Mouse (Mus musculus) G1E (cell line): ENCODE data around the gene Rnf181.

Experiments used
- CTCF ChIP-seq: IDR thresholded peaks from 2 replicates; pipeline ENCODE4 v1.5.1; 2012; ENCODE audit warnings: low read depth, low read length, inconsistent platforms, mixed read lengths
- GATA1 ChIP-seq: IDR thresholded peaks from 2 replicates; pipeline ENCODE4 v1.6.1; 2012; ENCODE audit warnings: borderline replicate concordance, low read length, inconsistent platforms, mixed read lengths
- POLR2AphosphoS5 ChIP-seq: IDR thresholded peaks from 2 replicates; pipeline ENCODE4 v1.6.1; 2012; ENCODE audit warnings: low read depth, low read length, inconsistent platforms; ENCODE audit not compliant: insufficient replicate concordance
- TAL1 ChIP-seq: conservative IDR thresholded peaks from 2 replicates; pipeline ENCODE4 v1.6.1; 2012; ENCODE audit warnings: low read depth, low read length, inconsistent platforms, mixed read lengths

- TF ChIP-seq CTCF (no peak), TAL1 (no peak), GATA1 (no peak), POLR2AphosphoS5 (no peak)
Observed at GRCm38 (mm10) chr6:72373184-72373583, 6.4 kb upstream of the Rnf181 start.
